Mouse (Mus musculus): ENCODE results near the gene Plppr4.

- no peak for TF ChIP-seq POLR2A (IDR thresholded peaks at IDR 0.05; ENCODE audit: borderline replicate concordance, control insufficient read depth, low read depth, low read length)
- no peak for TF ChIP-seq CTCF (IDR thresholded peaks at IDR 0.05; ENCODE audit: control insufficient read depth, insufficient read depth, low read length)
Measured at GRCm38 (mm10) chr3:117319671-117320070, 41.0 kb downstream of the Plppr4 start.
